In genomic region chr1:55429051-55429450, GRCm38 (mm10) we compare ENCODE assay signal across 22 mouse cellular contexts. TPM values are rescaled to one million over a fixed set of nuclear protein-coding genes. Genes with fewer than 3 reads are reported as not detected.
A peak's percentile ranks its signal among the peaks of the same experiment; 100 is the strongest.
DNase-seq lines count a peak whose midpoint lies in the region; ATAC-seq and TF ChIP-seq lines count a peak whose summit lies in the region.
"Had no signal": no experiment of that assay in that cellular context is flagged by ENCODE, and none has a peak within 500 bp of the region (broad histone marks: within the 10 kb centered on the region; RNA-seq: fewer than 3 reads in every experiment).

No protein-coding gene starts in this region.

- H3K27me3 ChIP-seq in C2C12 (ENCODE audit: control insufficient read depth, insufficient read depth, insufficient read length) (no peaks in the 10 kb centered on the region), myocyte (ENCODE audit: control insufficient read depth, insufficient read depth, insufficient read length) (no peaks in the 10 kb centered on the region)
- H3K27me3 ChIP-seq: embryonic facial prominence, embryonic 13.5 days; embryonic facial prominence, embryonic 15.5 days; forebrain, embryonic 13.5 days; Patski had no signal

- H3K4me2 ChIP-seq in myocyte (ENCODE audit: low read depth) = peak overlapping the region; percentile 39
- H3K4me2 ChIP-seq: embryonic facial prominence, embryonic 13.5 days; embryonic facial prominence, embryonic 15.5 days; forebrain, embryonic 13.5 days had no signal

- no peak for TF ChIP-seq POLR2A in myocyte (IDR thresholded peaks at IDR 0.05; ENCODE audit: insufficient read length, low read depth)

- H3K4me3 ChIP-seq in C2C12 (ENCODE audit: insufficient read depth, poor library complexity, severe bottlenecking) (no peak overlapping the region), myocyte (no peak overlapping the region)
- H3K4me3 ChIP-seq: embryonic facial prominence, embryonic 13.5 days; embryonic facial prominence, embryonic 15.5 days; forebrain, embryonic 13.5 days had no signal

- no peak overlapping the region for H3ac ChIP-seq in C2C12 (ENCODE audit: control insufficient read depth, insufficient read length, low read depth)
- H3ac ChIP-seq in myocyte (ENCODE audit: control insufficient read depth, insufficient read length) = no peak overlapping the region

- ATAC-seq in erythroblast, adult 5-6 weeks (replicated peaks; ENCODE audit: low FRiP score, poor library complexity, severe bottlenecking) = no peak
- ATAC-seq: activated CD4-positive, CD25-positive, alpha-beta regulatory T cell, adult 4 months; forebrain, embryonic 13.5 days; forebrain, embryonic 16.5 days; Patski had no signal

- TF ChIP-seq CTCF in C2C12 (IDR thresholded peaks at IDR 0.05; ENCODE audit: control insufficient read depth, insufficient read depth, insufficient read length) = no peak

- no peaks in the 10 kb centered on the region for H3K79me2 ChIP-seq in C2C12 (ENCODE audit: control insufficient read depth, insufficient read depth)
- H3K79me2 ChIP-seq in myocyte (ENCODE audit: control insufficient read depth, insufficient read depth) = no peaks in the 10 kb centered on the region

- no peaks in the 10 kb centered on the region for H3K36me3 ChIP-seq in C2C12 (ENCODE audit: control insufficient read depth, insufficient read depth)
- H3K36me3 ChIP-seq in myocyte (ENCODE audit: control insufficient read depth, insufficient read depth) = no peaks in the 10 kb centered on the region
- H3K36me3 ChIP-seq: embryonic facial prominence, embryonic 13.5 days; embryonic facial prominence, embryonic 15.5 days had no signal

- no peaks in the 10 kb centered on the region for H3K79me3 ChIP-seq in C2C12 (ENCODE audit: low read depth)

- DNase-seq in 3T3-L1 (ENCODE audit: low read depth, low spot score) = peak; percentile 63
- DNase-seq in spleen, postnatal 4 days (ENCODE audit: low spot score in 2 of 2) = no peak
- DNase-seq: adrenal gland, adult 8-10 months; adrenal gland, postnatal 14 days; B cell, adult 2 months; cerebellum, adult 11 months; cerebellum, adult 18-20 months; cerebellum, adult 8-10 months; cerebellum, adult 9-11 months; cerebellum, postnatal 14 days; cerebellum, postnatal 36 days; embryo, embryonic 11 days had no signal

TF ChIP-seq in C2C12, 6 proteins besides CTCF, POLR2A, EP300 and RAD21:
- TF ChIP-seq FOSL1 (IDR thresholded peaks at IDR 0.05; ENCODE audit: insufficient read depth, low read length, poor library complexity, severe bottlenecking) = peak; percentile 43
- no peak for TF ChIP-seq USF1 (IDR thresholded peaks at IDR 0.05; ENCODE audit: low read depth)

TF ChIP-seq in myocyte, 11 proteins besides CTCF, POLR2A, EP300 and RAD21:
- TF ChIP-seq MAX (IDR thresholded peaks at IDR 0.05; ENCODE audit: low read depth) = no peak
- no peak for TF ChIP-seq USF1 (IDR thresholded peaks at IDR 0.05; ENCODE audit: low read depth)
- no peak for TF ChIP-seq POLR2AphosphoS2 (IDR thresholded peaks at IDR 0.05; ENCODE audit: insufficient read length, low read depth)
- no peak for TF ChIP-seq E2F4 (IDR thresholded peaks at IDR 0.05; ENCODE audit: insufficient read depth)
- TF ChIP-seq REST (IDR thresholded peaks at IDR 0.05; ENCODE audit: insufficient read depth, insufficient read length) = no peak
- TF ChIP-seq MYOG (IDR thresholded peaks at IDR 0.05; ENCODE audit: control insufficient read depth in 1 of 3, insufficient read depth in 1 of 3, insufficient read length in 2 of 3, low read depth in 2 of 3) = no peak
- TF ChIP-seq SRF (IDR thresholded peaks at IDR 0.05; ENCODE audit: control insufficient read depth, insufficient read length, low read depth) = no peak
- TF ChIP-seq TCF3 (IDR thresholded peaks at IDR 0.05; ENCODE audit: insufficient read length, low read depth) = no peak
- TF ChIP-seq MYOD1 (IDR thresholded peaks at IDR 0.05; ENCODE audit: control insufficient read depth in 1 of 3, insufficient read length in 2 of 3, low read depth in 2 of 3) = no peak
- no peak for TF ChIP-seq TCF12 (IDR thresholded peaks at IDR 0.05; ENCODE audit: insufficient read depth, poor library complexity, severe bottlenecking)
- no peak for TF ChIP-seq CEBPB (IDR thresholded peaks at IDR 0.05; ENCODE audit: insufficient read depth, poor library complexity, severe bottlenecking)

RNA-seq across cellular contexts. Expression of gene Plcl1, which starts 23.3 kb away (rescaled TPM):
- 0.89 TPM for polyA plus RNA-seq in C2C12 (2012; fragmentation: generic; extraction: Trizol)
- polyA plus RNA-seq in myocyte (2012; fragmentation: generic; extraction: Trizol) = 1.00 TPM
- total RNA-seq in erythroblast, adult 5-6 weeks (2015; ENCODE audit: low replicate concordance) = 0.21 TPM in 1 of 2 replicates, not detected in the other
- not detected in 2 replicates for total RNA-seq in erythroblast, adult 5-6 weeks (2017; ENCODE audit: low replicate concordance)
- total RNA-seq: MEL had no signal
